Mouse (Mus musculus) central nervous system, embryonic 18 days (tissue): ENCODE results near the gene Crygd. TPM values are rescaled to one million over a fixed set of nuclear protein-coding genes. Genes with fewer than 3 reads are reported as not detected.

Source experiments
- polyA plus RNA-seq: library from polyadenylated mRNA; depleted of rRNA; stranded (reverse); fragments of >200 nt; gene quantifications from 2 replicates; pipeline ENCODE4 v1.2.3, GENCODE M21; 2012; rRNA removed

Gene Crygd
- polyA plus RNA-seq: not detected in 2 replicates

DNA sequence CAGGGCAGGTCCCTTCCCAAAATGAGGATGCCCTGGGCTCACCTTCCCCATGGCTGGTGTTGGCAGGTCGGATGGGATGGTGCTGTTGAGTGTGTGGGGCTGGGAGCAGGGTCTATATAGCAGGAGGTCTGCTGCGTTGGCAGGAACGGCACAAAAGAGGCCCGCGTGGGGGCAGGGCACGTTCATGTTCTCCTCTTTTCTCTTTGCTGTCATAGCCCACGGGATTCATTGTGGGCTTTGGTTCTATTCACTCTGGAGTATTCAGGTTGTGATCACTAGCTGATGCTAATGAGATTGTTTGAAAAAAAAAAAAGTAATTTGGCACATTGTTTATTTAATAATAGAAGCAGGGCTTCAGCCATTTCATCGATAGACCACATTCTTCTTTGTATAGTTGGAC lies at the start of gene Crygd:
Gene Crygd (minus strand): TSS at position 101 of the 400 bp plus-strand sequence.

GRCm38 (mm10) chr1:65103273-65103672 lies 40.0 kb upstream of the Crygd start, which contains the start of gene Cryga:
Gene Cryga (minus strand): TSS chr1:65103373.

DNA sequence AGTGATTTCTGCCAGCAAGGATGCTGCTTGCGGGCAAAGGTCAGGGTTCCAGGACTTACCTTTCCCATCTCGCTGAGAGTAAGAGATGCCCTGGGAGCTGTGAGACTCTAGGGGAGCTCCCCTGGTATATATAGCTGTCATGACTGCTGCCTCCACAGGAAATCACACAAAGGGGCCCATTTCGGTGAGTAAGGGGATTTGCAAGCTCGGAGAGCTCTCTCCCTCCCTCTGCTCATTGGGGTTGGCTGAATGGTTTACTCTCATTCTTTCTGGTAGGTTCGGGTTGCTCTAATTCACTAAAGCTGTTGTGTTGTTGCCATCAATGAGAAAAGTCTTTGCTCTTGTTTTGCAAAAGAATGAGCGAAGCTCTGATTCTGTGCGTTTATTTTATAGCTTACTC lies 18.9 kb upstream of the Crygd start, which contains the start of gene Crygb:
Gene Crygb (minus strand): TSS at position 101 of the 400 bp plus-strand sequence.

GRCm38 (mm10) chr1:65073589-65073988 lies 10.3 kb upstream of the Crygd start, which contains the start of gene Crygc:
Gene Crygc (minus strand): TSS chr1:65073689.

GRCm38 (mm10) chr1:65050952-65051351 lies 12.3 kb downstream of the Crygd start, which contains the start of gene Cryge:
Gene Cryge (minus strand): TSS chr1:65051149.

GRCm38 (mm10) chr1:65032641-65033040 lies 30.6 kb downstream of the Crygd start, which contains the start of gene Akr1cl:
Gene Akr1cl (minus strand): TSS chr1:65032759.

Other genes with a start within 250 kb of the Crygd start
- gene Plekhm3, start 106.6 kb downstream of the Crygd start, polyA plus RNA-seq: 5.9 and 6.2 TPM in 2 replicates
- 0.04 TPM in 1 of 2 replicates, not detected in the other for gene Akr1cl, start 30.7 kb downstream of the Crygd start, polyA plus RNA-seq
- not detected in 2 replicates for gene Cryge, start 12.3 kb downstream of the Crygd start, polyA plus RNA-seq
- 0.13 TPM in 1 of 2 replicates, not detected in the other for gene Crygc, start 10.2 kb upstream of the Crygd start, polyA plus RNA-seq
- gene Crygb, start 18.8 kb upstream of the Crygd start, polyA plus RNA-seq: 0.09 TPM in 1 of 2 replicates, not detected in the other
- gene Cryga, start 39.9 kb upstream of the Crygd start, polyA plus RNA-seq: 0.48 and 0.63 TPM in 2 replicates
- 0.22 and 0.39 TPM in 2 replicates for gene Gm28845, start 56.1 kb upstream of the Crygd start, polyA plus RNA-seq
- 4.6 and 5.1 TPM in 2 replicates for gene D630023F18Rik, start 59.8 kb upstream of the Crygd start, polyA plus RNA-seq
- gene Idh1, start 123.0 kb upstream of the Crygd start, polyA plus RNA-seq: 286 and 293 TPM in 2 replicates
- gene Pikfyve, start 123.2 kb upstream of the Crygd start, polyA plus RNA-seq: 13.0 and 13.1 TPM in 2 replicates
- 1.9 and 2.1 TPM in 2 replicates for gene Pth2r, start 218.6 kb upstream of the Crygd start, polyA plus RNA-seq